Mouse (Mus musculus): ENCODE results near the gene Gm853.

DNA sequence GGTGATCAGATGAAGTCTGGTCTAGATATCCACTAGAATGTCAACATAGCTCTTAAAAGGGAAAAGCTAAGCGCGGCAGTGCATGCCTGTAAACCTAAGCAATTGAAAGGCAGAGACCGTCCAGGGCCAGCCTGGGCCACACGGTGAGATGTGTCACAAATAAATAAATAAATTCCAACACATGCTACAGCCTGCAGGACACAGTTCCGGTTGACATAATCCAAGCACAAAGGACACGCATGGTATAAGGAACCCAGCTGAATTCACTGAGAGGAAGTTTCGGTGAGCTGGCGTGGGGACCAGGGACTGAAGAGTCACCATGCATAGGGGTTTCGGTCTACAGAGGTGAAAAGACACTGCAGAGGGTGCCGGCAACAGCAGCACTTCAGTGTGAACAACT is 46.5 kb upstream of the Gm853 start:
- no peak for TF ChIP-seq CTCF (IDR thresholded peaks at IDR 0.05; ENCODE audit: borderline replicate concordance, extremely low read depth, insufficient read depth, insufficient read length)
- TF ChIP-seq POLR2A (IDR thresholded peaks at IDR 0.05; ENCODE audit: borderline replicate concordance, extremely low read depth, insufficient read depth, insufficient read length, poor library complexity, severe bottlenecking): no peak

All from brain, embryonic 14.5 days (tissue).